Mouse (Mus musculus) kidney, postnatal 14 days (tissue): Measurements from ENCODE around the gene 1700007K13Rik.

Experiments
- DNase-seq: peaks from one replicate; pipeline ENCODE4 v3.0.0; 2022; ENCODE audit warnings: mixed read lengths

The 1700007K13Rik gene

DNA sequence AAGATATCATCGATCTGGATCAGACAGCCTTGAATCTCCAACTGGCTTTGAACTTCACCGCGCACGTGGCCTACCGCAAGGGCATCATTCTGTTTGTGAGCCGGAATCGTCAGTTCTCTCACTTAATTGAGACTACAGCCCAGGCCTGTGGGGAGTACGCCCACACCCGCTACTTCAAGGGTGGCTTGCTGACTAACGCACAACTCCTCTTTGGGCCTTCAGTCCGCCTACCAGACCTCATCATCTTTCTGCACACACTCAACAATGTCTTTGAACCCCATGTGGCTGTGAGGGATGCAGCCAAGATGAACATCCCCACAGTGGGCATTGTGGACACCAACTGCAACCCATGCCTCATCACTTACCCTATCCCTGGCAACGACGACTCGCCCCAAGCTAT is 3.3 kb upstream of the 1700007K13Rik start:
- no peak for DNase-seq

DNA sequence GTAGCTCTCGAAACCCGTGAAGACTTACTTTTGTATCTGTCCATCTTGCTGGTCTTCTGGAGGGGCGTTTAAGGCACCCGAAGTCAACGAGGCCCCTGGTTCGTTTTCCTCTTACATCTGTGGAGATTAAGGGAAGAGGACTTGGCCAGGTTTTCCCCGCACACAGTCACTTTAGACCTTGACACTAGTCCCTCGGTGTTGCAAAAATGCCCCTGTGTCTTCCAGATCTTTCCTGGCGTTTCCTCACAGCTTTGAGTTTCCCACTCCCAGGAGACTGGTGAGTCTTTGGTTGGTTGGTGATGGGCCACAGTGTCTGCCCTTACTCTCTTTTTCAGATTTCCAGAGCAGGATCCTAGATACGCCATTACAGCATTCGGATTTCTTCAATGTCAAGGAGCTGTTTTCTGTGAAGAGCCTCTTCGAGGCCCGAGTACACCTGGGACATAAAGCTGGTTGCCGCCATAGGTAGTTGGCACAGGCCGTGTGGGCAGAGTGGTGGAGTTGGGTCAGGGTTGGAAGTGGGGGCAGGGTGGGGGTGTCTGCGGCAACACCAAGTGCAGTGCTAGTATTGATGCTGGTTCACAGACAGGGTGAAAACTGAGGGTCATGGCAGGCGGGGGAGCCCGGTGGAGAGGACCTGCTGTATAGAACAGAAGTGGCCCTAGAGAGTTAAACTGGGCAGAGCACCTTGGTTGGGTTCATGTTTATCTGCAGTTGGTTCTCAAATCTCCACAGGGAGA is 2.5 kb upstream of the 1700007K13Rik start:
- DNase-seq, result no peak

DNA sequence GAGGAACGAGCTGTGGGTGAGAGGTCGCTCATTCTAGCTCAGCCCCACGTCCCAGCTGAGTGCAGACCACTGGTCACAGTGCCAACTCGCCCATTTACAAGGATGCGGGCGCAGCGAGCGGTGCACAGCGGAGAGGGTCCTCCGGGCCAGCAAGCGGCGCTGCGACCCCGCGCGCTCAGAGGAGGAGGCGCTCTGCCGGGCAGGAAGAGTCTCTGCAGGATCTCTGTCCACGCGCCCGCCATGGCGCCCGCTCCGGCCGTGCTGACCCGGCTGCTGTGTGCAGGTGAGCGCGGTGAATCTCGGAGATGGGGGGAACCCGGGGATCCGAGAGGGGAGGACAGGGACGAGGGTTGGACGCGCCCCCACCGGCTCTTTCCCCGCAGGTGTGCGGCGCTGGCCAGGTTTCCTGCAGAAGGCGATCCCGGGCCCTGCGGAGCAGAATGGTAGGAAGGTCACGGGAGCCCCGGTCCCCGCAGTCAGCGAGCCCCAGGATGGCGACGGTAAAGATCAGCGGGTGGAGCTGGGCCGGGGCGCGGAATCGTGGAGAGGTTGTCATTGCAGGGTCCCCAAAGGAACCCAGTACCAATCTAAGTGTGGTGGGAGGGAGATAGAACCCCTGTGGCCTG is 1.8 kb upstream of the 1700007K13Rik start, which contains the start of gene Mrps2:
Gene Mrps2, plus strand, starts transcription at position 207 of the 626 bp plus-strand sequence.
- DNase-seq, result peak; percentile 91

DNA sequence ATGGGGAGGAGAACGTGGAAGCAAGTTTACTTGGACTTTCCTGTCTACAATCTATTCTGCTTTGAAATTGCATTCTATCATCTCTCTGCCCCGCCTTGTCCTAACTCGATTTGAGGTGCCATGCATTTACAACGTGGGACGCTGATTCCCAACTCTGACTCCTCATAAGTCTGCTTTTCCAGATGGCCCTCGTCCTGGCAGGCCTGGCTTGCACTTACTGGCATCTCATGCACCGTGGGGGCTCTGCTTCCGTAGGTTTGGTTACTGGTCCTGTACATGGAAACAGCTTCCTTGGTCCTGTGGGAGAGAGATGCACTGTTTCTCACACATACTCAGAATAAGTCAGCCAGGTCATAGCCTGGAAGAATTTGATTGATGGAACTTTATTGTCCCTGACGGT is 1.2 kb downstream of the 1700007K13Rik start:
- DNase-seq, result no peak

DNA sequence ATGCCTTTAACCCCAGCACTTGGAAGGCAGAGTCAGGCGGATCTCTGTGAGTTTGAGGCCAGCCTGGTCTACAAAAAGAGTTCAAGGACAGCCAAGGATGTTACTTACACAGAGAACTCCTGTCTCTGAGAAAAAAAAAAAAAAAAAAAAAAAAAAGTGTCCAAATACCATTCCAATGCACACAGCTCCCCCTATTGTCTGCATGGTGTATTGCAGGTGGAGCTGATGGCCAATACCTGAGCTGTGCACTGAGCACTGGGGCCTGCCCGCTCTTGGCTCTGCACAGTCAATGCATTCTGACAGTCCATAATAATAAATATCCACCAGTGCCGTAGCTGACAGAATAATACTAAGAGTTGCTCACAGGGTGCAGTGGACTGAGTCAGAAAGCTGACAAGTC is 2.2 kb downstream of the 1700007K13Rik start:
- peak; percentile 52 for DNase-seq

DNA sequence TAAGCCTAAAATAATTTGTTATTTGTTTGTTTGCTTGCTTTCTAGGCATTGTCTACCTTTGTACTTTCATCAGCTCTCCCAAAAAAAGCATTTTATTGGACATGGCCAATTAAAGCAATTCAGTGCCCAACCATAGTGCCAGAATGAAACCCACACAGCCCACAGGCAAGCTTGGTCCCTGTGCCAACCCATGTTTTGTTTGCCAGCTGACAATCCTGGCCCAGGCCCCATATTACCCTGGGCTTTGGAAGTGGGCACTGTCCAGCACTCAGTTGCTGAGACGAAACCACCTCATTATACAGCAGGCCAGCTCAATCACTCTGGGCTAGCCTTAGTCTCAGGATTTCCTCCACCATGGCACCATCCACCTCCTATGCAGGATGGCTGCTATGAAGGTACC is 9.5 kb downstream of the 1700007K13Rik start:
- DNase-seq, result no peak

DNA sequence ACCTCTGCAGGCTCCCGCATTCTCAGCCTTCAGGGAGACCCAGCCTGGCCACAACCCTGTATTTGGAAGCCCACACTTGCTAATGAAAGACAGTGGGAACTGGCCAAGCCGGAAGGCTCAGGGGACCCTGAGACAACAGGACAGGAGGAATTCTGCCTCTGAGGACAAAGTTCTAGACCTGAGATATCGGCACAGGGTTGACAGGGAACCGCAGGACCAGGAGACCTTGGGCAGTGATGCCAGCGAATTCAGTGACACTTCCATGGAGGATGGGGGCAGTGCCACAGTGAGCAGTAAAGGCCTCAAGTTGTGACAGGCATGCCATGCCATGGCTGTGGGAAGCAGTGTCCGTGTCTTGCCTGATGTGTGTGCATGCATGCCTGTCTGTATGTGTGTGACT is 12.6 kb downstream of the 1700007K13Rik start:
- no peak for DNase-seq

DNA sequence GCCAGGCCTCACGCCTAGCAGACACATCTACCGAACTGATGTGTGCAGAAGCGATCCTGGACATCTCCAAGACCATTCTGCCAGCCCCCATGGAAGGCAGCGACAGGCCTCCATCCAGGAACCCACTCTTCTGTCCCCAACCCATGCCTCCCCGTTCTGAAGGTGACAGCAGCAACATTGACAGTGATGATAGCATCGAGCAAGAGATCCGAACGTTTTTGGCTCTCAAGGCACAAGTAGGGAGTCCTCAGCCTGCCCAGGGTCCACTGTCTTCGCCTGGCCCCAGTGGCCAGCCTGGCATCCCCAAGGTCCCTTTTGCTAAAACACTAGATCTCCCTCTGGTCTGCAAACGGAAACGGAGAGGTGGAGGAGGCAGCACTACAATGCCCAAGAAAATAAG is 14.5 kb downstream of the 1700007K13Rik start:
- DNase-seq, result no peak

DNA sequence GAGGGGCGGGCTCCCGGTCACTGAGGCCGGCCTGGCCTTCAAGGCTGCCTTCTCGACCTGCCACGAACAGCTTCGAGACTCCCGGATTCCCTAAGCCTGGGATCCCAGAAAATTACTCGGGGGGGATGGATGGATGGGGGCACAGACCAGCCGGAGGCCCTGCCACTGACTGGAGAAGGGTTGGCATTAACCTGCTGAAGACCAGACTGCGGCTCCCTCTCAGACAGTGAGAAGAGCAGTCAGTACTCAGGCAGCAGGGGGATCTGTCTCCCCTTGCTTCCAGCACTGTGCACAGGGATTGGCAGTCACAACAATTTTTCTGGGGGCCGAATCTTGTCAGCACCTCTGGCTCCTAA is 18.8 kb downstream of the 1700007K13Rik start:
- DNase-seq, result no peak

DNA sequence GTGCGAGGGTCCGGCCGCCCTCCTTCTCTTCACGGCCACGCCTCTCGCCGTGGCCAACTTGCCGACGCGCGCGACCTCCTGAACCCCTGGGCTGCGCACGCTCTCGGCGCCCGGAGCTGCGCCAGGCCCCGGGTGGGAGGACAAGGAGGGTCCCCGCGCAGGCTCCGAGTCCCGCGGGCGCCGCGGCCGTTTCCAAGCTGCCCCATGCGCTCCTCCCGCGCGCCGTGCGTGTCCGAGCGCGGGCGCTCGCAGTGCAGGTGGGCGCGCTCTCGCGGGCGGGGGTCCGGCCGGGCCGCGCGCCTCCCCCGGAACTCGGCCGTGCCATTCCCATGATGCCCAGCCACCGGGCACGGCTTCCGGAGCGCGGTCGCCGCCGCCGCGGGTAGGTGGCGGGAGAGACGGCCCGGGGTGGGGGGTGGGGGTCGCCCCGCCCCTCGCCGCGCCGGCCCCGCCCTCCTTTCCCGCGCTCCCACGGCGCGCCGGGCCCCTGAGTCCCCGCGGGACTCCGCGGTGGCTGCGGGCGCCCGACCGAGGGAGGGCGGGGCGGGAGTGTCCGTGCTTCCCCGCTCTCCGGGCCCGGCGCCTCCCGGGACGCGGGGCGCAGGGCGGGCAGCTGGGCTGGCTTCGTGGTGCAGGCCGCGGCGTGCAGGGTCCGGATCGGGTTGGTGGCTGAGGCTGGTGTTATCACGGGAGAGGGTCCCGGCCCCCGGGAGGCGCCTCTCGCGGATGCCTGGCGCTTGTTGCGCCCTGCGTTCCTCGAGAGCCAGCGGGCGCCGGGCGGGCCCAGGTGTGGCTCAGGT is 19.4 kb downstream of the 1700007K13Rik start, which contains the start of gene Ppp1r26:
Gene Ppp1r26, plus strand, starts transcription at position 286 of the 800 bp plus-strand sequence.
- DNase-seq, result peak; percentile 75

DNA sequence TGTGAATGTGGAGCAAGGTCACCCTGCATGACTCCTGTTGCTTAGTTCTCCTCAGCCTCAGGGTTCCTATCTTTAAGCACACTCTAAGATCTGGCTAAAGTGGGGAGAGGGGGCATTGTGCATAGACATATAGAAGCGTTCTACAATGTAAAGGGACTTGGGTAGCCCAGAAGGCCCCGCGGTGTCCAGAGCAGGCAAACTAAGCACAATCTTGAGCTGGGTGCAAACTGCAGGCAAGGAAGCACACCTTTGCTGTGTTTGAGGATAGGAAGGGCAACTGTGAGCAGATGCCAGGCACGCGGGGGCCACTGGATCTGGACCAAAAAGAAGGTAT is 20.0 kb downstream of the 1700007K13Rik start:
- DNase-seq, result no peak

DNA sequence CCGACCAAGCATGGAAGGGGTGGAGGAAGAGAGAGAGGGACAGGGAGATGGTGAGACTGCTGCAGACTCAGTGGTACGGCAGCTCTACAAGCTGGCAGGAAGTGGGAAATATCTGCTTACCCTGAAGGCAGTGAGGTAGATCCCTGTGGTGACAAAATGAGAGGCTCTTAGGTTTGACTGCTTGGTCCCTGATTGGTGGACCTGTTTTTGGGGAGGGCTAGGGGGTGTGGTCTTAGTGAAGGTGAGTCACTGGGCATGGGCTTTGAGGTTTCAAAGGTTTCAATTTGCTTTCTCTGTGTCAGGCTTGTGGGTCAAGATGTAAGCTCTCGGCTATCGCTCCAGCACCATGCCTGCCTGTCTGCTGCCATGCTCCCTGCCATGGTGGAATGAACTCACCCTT is 21.1 kb downstream of the 1700007K13Rik start:
- DNase-seq, result no peak

DNA sequence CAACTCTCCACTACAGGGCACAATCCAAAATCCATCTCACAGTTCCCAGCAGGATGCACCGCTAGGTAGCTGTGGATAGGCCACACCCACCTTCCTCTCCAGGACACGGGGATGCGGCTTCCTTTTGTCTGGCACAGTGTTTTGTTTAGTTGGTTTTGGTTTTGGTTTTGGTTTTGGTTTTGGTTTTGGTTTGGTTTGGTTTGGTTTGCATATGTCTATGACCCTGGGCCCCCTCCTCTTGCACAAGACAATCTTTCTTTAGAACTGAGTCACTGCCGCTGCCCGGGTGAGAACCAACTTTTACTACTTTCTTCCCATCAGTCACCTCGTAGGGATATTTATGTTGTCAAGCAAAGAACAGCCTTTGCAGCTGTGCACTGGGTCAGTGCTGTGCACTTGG is 25.3 kb downstream of the 1700007K13Rik start:
- DNase-seq, result no peak

DNA sequence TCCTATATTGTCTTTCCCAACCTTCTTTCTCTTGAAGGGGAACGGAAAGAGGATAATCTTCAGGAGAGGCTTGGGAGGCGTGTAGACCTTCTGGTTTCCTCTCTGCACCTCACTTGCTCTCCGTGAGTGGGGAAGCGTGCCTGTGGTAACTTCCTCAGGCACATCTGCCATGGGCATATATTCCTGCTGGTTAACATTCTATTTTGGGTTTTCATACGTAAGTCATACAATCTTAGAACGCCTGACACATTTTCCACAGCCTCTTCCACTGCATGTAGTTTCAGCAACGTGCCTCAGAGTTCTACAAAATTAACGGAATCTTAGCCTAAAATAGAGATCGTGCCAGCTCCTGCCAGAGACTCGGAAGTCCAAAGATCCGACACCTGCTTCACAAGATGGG is 30.7 kb downstream of the 1700007K13Rik start:
- DNase-seq, result no peak

DNA sequence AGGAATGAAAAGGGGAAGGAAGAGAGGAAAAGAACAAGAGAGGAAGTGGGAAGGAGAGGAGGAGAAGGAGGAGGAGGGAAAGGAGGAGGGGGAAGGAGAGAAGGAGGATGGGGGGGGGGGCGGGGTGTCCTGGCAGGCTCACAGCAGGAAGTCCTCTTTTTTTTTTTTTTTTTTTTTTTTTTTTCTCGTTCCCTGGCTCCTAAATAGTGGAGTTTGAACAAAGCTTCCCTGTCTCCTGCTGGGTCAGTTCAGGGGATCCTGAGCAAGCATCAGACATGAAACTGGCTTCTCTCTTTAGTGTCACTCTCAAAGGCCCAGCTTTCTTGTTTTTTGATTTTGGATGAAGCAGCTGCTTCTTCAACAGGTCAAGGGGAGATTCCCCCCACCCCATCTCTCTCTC is 32.6 kb downstream of the 1700007K13Rik start:
- DNase-seq, result no peak

DNA sequence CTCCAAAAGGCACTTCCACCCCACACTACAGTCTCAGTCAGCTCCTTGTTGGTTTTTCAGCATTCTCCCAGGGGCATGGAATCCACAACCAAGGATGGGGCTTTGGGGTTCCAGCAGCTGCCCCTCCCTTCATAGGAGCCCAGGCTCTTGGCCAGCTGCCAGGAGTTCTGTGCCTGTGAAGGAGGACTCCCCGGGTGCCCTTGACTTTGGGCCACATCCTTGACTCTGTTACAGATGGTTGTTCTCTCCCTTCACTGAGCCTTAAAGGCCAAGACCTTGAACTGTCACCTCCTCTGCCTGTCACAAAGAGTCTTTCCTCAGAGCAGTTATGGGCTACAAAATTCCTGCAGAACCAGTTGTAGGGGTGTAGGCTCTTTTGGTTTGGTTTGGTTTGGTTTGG is 33.3 kb downstream of the 1700007K13Rik start:
- DNase-seq, result peak; percentile 40

DNA sequence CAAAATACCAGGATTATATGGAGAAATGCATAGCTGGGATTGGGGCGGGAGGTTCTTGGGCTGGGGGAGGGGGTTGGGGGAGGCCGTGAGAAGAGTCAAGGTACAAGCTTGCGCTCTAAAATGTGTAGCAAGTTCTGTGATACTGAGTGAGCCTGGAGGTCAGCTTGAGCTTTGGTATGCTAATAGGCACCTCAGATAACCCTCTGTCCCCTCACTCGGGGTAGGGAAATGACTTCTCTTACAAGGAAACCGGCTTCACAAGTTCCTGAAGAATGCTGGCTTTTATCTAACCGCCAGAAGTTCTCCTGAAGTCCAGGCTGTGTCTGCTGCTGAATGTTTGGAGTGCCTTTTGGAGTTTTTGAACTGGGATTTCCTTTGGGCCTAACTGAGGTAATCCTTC is 35.3 kb downstream of the 1700007K13Rik start:
- DNase-seq, result no peak

DNA sequence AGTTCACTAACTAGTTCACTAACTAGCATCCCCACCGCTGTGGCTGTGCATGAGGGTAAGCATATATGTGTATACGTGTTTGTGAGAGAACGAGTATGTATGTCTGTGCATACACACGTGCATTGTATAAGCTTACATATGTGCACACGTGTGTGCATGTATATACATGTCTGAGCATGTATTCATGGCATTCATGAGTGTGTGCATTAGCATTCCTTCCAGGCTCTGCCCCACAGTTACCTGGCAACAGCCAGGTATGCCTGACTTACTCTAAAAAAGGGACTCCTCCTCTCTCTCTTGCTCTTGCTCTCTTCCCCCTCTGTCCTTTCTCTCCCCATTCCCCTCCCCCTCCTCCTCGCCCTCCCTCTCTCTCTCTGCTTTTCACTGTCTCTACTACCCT is 38.9 kb downstream of the 1700007K13Rik start:
- DNase-seq, result no peak

DNA sequence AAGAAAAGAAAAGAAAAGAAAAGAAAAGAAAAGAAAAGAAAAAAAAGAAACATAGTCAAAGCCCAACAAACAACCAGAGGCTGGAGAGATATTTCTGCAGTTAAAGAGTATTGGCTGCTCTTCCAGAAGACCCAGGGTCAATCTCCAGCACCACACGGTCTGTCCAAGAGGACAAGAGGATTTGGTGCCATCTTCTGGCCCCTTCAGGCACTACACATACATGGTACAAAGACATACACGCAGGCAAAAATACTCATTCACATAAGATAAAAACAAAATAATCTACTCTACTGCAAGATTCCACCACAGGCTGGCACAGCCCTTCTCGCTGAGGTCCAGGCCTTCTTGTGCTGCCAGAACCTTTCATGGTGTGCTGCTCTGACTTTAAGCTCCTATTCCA is 43.0 kb downstream of the 1700007K13Rik start:
- peak; percentile 62 for DNase-seq

DNA sequence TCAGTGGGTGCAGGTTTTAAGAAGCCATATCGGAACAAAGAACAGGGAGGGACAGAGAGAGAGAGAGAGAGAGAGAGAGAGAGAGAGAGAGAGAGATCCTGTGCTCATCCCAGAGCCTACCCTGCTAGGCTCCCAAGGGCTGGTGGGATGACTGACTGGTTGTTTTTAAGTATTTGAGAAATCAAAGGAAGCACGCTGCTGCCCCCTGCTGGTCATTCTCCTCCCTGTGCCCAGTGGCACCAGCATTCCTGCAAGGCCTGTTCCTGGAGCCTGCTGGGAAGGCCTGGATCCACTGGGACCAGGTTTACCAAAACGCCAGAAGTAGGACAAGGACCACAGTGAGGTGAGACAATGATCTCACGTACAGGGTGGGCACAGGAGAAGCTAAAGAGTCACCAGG is 46.2 kb downstream of the 1700007K13Rik start:
- peak; percentile 90 for DNase-seq

DNA sequence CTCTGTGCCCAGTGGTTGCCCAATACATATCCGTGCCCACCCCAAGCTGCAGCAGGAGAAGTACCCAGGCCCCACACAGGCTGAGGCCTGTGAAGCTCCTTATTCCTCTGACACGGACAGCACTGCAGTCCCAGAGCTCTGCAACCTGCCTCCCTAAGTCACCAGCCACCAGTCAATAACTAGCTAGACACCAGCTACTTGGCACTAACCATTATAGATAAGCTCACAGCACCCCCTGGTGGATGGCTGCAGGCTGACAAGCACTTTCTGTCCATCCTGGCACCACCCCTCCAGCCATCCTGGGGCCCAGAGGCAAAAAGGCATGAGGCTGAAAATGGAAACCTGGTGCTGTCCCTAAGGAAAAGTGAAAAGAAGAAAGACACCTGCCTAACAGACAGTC is 48.1 kb downstream of the 1700007K13Rik start:
- peak; percentile 88 for DNase-seq

DNA sequence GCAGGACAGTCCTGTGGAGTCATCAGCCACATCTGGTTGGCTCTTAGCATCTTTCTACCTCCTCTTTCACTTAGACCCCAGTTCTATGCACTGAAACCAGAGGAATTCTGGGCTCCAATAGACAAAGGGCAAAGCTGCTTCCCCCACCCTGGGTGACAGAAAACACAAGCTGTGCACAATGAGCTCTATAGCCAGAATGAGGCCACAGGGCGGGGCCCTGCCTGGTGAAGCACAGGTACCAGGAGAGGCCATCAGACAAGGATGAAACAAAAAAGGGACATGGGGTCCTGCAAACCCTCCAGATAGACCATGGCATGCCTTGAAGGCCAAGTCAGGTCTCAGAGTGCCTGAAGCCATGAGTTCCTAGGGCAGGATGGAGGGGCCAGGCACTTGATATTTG is 49.6 kb downstream of the 1700007K13Rik start:
- DNase-seq, result no peak

DNA sequence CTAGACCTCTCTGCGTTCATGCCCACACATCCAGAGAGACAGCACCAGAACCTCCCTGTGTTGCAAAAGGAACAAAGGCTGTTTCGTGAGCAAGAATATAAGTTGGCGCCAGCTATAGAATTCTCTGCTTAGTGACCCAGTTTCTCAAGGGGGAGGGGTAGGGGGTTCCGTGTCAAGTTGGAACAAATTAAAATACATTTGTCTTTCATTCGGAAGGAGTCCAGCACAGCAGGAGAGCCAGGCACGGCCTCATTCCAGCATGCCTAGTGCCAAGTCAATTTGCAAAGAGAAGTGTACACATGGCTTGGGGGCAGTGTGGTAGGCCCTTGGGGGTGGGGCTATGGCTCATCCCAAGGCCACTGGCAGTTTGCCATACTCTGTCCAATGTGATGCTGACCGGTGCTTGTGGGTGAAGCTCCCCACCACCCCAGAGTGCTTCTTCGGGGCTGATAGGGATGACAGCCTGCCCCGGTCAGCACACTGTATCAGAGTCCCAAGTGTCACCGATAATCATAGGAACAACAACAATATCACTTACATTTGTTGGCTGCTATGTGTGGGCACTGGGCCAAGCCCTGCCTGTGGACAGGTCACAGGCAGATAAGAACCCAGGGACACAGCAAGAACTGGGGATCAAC is 50.6 kb downstream of the 1700007K13Rik start:
- DNase-seq, result peak; percentile 27

DNA sequence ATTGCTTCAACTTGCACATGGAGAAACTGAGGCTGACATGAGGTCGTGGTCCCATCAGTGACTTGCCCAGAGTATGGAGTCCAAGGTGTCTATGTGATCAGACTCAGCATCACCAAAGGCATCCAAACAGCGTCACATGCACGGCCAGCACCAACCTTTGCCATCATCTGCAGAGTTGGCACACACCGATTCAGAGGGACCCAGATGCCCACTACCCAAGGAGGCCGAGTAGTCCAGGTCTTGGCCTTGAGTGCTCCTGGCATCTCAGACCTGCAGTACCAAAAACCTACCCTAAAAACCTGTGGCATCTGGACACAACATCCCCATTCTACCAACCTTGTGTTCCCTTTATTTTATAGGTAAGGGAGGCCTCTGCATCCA is 51.4 kb downstream of the 1700007K13Rik start:
- DNase-seq, result no peak
